Mouse (Mus musculus) bone marrow, adult 2 months (tissue): Measurements from ENCODE around the gene Atp6ap1. TPM values are rescaled to one million over a fixed set of nuclear protein-coding genes. Genes with fewer than 3 reads are reported as not detected.
A peak's percentile ranks its signal among the peaks of the same experiment; 100 is the strongest.

ENCODE experiments used
- H3K27ac ChIP-seq: fragments of 200-500 bp; 2 replicates; pipeline ENCODE4 v1.5.1; 2012; ENCODE audit warnings: low read depth, mild to moderate bottlenecking, control low read depth, inconsistent platforms, low read length; ENCODE audit not compliant: control insufficient read depth, poor library complexity, insufficient read depth
- H3K4me1 ChIP-seq: fragments of 200-500 bp; 2 replicates; pipeline ENCODE4 v1.6.1; 2011; ENCODE audit warnings: low read length; ENCODE audit not compliant: control insufficient read depth, insufficient read depth
- H3K4me3 ChIP-seq: fragments of 200-500 bp; replicated peaks from 2 replicates; pipeline ENCODE3; 2011; ENCODE audit warnings: mild to moderate bottlenecking, low read depth, low read length, control low read depth; ENCODE audit not compliant: control insufficient read depth
- CTCF ChIP-seq: fragments of 200-500 bp; IDR thresholded peaks from 2 replicates; pipeline ENCODE4 v1.5.1; 2011; ENCODE audit warnings: low read length, control low read depth; ENCODE audit not compliant: control insufficient read depth, insufficient read depth
- POLR2A ChIP-seq: fragments of 200-500 bp; IDR thresholded peaks from 2 replicates; pipeline ENCODE4 v1.6.1; 2011; ENCODE audit warnings: low read depth, mild to moderate bottlenecking, control low read depth, low read length, borderline replicate concordance; ENCODE audit not compliant: control insufficient read depth
- WGBS: fragments of 180-500 bp; shearing (Covaris S2); methylation state at CpG from one replicate; pipeline ENCODE4 v1.1.7; 2018; 5-methylcytosine and 5-hydroxymethylcytosine counted together
- polyA plus RNA-seq: library from polyadenylated mRNA; stranded (reverse); fragments of >200 nt; gene quantifications from 2 replicates; pipeline ENCODE4 v1.2.4, GENCODE M21; 2011; ENCODE audit warnings: low replicate concordance; ENCODE audit not compliant: missing spikeins, insufficient read depth, insufficient read length

Atp6ap1 gene
- polyA plus RNA-seq, 1 experiment, result 166 TPM

DNA sequence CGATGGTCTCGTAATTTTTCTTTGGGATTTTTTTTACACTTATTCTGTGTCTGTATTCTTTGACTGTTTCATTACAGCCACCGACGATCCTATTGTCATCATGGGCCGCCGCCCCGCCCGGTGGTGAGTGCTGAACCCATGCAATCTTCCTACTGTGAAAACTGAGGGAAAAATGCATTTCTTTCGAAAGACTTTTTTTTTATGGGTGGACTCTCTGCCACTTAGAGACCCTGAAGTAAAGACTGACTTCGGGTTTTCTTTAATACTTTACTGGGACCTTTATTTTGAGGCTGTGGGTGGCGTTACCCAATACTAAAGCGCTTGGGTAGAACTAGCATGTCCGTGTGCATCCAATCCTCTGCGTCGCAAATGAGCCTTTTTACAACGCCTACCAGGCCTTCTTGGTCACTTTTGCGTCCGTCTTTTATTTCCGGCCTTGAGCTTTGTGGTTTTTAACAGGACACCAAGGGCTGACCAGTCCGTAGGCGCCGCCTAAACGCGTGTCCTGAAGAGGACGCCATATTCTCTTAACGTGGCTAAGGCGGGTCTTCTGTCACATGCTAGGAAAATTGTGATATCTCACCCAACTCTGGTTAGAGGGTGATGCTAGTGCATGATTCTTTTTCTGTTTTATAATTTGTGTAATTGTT, 25.9 kb upstream of the Atp6ap1 start:
- 8% methylated on average over 27 of the region's 27 CpGs for WGBS
- Histone ChIP-seq H3K4me1 (no peaks in the 10 kb centered on the region; the same call in 1 of the 2 replicates), H3K4me3 (peak overlapping the region; percentile 74), H3K27ac (peak overlapping the region; percentile 53)
- TF ChIP-seq POLR2A (no peak), CTCF (no peak)

- Histone ChIP-seq H3K4me3 (no peak overlapping the region), H3K4me1 (no peaks in the 10 kb centered on the region; the same call in 1 of the 2 replicates), H3K27ac (no peak overlapping the region)
- TF ChIP-seq CTCF (no peak), POLR2A (no peak)
- 24% methylated on average over 10 of the region's 10 CpGs for WGBS
These were observed 23.2 kb upstream of the Atp6ap1 start for GRCm38 (mm10) chrX:74273422-74274322.

DNA sequence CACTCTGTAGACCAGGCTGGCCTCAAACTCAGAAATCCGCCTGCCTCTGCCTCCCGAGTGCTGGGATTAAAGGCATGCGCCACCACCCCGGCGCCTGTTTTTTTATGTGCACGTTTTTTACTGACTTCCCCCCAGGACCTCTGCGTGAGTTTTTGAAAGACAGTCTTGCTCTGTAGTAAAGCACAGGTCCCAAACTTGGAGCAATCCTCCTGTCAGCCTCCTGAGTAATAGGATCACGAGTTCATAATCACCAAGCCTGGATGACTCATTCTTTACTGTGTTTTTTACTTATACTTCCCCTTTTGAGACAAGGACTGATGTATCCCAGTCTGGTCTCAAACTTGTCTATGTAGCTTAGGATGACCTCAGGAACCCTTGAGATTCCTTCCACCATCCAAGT, 19.0 kb upstream of the Atp6ap1 start:
- 38% methylated on average over 8 of the region's 8 CpGs for WGBS
- Histone ChIP-seq H3K4me1 (no peaks in the 10 kb centered on the region; the same call in 1 of the 2 replicates), H3K4me3 (no peak overlapping the region), H3K27ac (no peak overlapping the region)
- TF ChIP-seq POLR2A (no peak), CTCF (no peak)

DNA sequence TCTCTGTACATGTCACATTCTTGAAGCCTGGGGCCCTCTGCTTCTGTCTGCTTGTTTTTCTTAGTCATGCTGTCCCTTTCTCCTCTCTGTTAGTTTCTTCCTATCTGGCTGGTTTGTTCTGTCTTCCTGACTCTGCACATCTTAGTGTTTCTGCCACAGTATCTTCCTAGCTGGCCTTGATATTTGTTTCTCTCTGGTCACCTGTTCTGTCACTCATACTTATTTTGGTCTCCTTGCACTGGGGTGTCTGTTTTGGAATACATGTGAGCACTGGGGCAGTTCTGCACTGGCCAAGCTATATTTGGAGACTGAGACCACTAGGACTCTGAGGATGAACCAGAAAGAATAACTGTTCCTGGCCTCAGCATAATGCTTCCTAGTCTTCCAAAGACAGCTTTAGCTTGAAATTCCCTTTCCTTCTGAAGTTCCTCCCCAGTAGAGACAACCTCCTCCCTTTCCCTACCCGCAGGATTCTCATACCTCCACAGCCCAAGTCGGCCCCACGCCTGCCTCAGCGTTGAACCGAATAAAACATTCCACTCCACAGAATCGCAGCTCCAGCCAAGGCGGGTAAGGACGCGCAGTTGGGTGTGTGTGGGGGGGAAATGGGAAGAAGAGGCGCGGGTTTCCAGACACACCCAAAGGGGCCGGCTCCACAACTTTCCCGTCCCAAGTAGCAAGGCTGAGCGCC, 15.7 kb upstream of the Atp6ap1 start:
- TF ChIP-seq POLR2A, result no peak
- TF ChIP-seq CTCF, result no peak
- Histone ChIP-seq H3K4me3 (peak overlapping the region; percentile 80), H3K4me1 (no peaks in the 10 kb centered on the region; the same call in none of the 2 replicates), H3K27ac (peak overlapping the region; percentile 77)
- WGBS, result 8% methylated on average over 14 of the region's 14 CpGs

GRCm38 (mm10) chrX:74281732-74282394, 15.0 kb upstream of the Atp6ap1 start, which contains the start of the genes Taz and Dnase1l1:
Gene Taz, plus strand, starts transcription at chrX:74281912.
Gene Dnase1l1, minus strand, starts transcription at chrX:74282337.
- WGBS, result 7% methylated on average over 16 of the region's 16 CpGs
- peak within 1 kb of the TSS; percentile 77 for H3K27ac ChIP-seq
- no peaks in the 10 kb centered on the region; the same call in none of the 2 replicates for H3K4me1 ChIP-seq
- peak within 1 kb of the TSS; percentile 80 for H3K4me3 ChIP-seq
- peak; percentile 41 for TF ChIP-seq POLR2A
- no peak for TF ChIP-seq CTCF

GRCm38 (mm10) chrX:74282395-74283091, 14.4 kb upstream of the Atp6ap1 start:
- Histone ChIP-seq H3K4me3 (peak overlapping the region; percentile 80), H3K27ac (peak overlapping the region; percentile 77), H3K4me1 (no peaks in the 10 kb centered on the region; the same call in none of the 2 replicates)
- TF ChIP-seq CTCF (no peak), POLR2A (peak; percentile 59)
- WGBS, result 15% methylated on average over 39 of the region's 39 CpGs

DNA sequence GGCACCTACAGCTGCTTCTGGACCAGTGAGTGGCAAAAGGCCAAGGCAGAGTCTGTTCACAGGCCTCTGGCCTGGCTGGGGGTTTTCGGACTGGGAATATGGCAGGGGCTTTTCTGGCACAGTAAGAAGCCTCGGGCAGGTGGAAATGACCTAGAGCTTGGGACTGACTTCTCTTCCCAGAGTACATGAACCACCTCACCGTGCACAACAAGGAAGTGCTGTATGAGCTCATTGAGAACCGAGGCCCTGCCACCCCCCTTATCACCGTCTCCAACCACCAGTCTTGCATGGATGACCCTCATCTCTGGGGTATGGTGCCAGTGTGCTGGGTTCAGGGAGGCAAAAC, 13.8 kb upstream of the Atp6ap1 start:
- no peak for TF ChIP-seq CTCF
- WGBS, result 16% methylated on average over 5 of the region's 5 CpGs
- Histone ChIP-seq H3K27ac (peak overlapping the region; percentile 77), H3K4me3 (peak overlapping the region; percentile 80), H3K4me1 (no peaks in the 10 kb centered on the region; the same call in 1 of the 2 replicates)
